Mouse (Mus musculus) embryonic fibroblast, embryonic 13.5 days (primary cell): ENCODE data around the gene Mtr.

ENCODE experiments used
- CTCF ChIP-seq: IDR thresholded peaks from 2 replicates; pipeline ENCODE4 v1.5.1; 2011; ENCODE audit warnings: mild to moderate bottlenecking, control low read depth, low read length, moderate library complexity, borderline replicate concordance; ENCODE audit not compliant: insufficient read depth
- POLR2A ChIP-seq: IDR thresholded peaks from 2 replicates; pipeline ENCODE4 v1.6.1; 2011; ENCODE audit warnings: low read depth, mild to moderate bottlenecking, control low read depth, low read length, moderate library complexity

DNA sequence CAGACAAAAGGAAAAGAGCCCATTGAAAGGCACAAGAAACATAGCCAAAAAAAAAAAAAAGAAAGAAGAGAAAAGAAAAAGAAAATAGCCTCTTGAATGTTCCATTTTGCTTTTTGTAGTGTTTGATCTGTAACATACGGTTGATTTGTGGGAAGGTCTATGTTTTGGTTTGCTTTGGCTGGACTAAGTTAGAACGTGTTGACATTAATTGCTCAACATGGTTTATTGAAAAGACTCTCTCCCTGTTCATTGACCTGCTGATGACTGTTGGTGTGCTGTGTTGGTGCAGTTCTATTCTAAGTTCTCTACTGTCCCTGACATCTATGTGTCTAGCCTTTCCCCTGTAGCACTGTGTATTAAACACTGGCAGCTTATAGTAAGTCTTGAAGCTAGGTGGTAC, 111.5 kb downstream of the Mtr start:
- TF ChIP-seq CTCF: no peak
- no peak for TF ChIP-seq POLR2A
